Mouse (Mus musculus) ES-E14 (cell line): Measurements from ENCODE around the gene Lin7b. TPM values are rescaled to one million over a fixed set of nuclear protein-coding genes. Genes with fewer than 3 reads are reported as not detected.

Source experiments
- DNase-seq: peaks from one replicate; pipeline ENCODE4 v3.0.0-alpha.2; 2013; ENCODE audit warnings: low read depth, low spot score
- H3K27ac ChIP-seq: 2 replicates; pipeline ENCODE4 v1.5.1; 2012; ENCODE audit warnings: low read depth, mild to moderate bottlenecking, low read length, moderate library complexity, mixed read lengths; ENCODE audit not compliant: poor library complexity, insufficient read depth, severe bottlenecking
- H3K36me3 ChIP-seq: 2 replicates; pipeline ENCODE4 v1.6.1; 2012; ENCODE audit warnings: mild to moderate bottlenecking, low read length, moderate library complexity, mixed read lengths; ENCODE audit not compliant: control insufficient read depth, poor library complexity, insufficient read depth, severe bottlenecking
- H3K4me1 ChIP-seq, 2 experiments: fragments of 150-350 bp in 1 of 2; sonication (generic) in 1 of 2; 2 replicates each; pipeline ENCODE4 v1.6.1; 2012; ENCODE audit warnings: low read length in 2 of 2, mild to moderate bottlenecking in 1 of 2, mixed read lengths in 1 of 2; ENCODE audit not compliant: control insufficient read depth in 2 of 2, insufficient read depth in 2 of 2, poor library complexity in 1 of 2
- H3K4me3 ChIP-seq, 2 experiments: fragments of 150-350 bp in 1 of 2; sonication (generic) in 1 of 2; 2 replicates each; pipeline ENCODE4 v1.5.1; 2012; ENCODE audit warnings: low read length in 2 of 2, low read depth in 1 of 2, mild to moderate bottlenecking in 1 of 2, mixed read lengths in 1 of 2; ENCODE audit not compliant: insufficient read depth in 1 of 2, poor library complexity in 1 of 2, severe bottlenecking in 1 of 2
- H3K9ac ChIP-seq: 2 replicates; pipeline ENCODE4 v1.6.1; 2012; ENCODE audit warnings: low read depth, mild to moderate bottlenecking, low read length, mixed read lengths; ENCODE audit not compliant: poor library complexity, insufficient read depth, severe bottlenecking
- H3K9me3 ChIP-seq: fragments of 150-350 bp; sonication (generic); 2 replicates; pipeline ENCODE4 v1.6.1; 2012; ENCODE audit warnings: low read depth, mild to moderate bottlenecking, low read length; ENCODE audit not compliant: control insufficient read depth, insufficient read depth
- CHD2 ChIP-seq: IDR thresholded peaks from 2 replicates; pipeline ENCODE4 v1.6.1; 2014; ENCODE audit warnings: mild to moderate bottlenecking, low read depth, low read length, inconsistent platforms
- HCFC1 ChIP-seq: IDR thresholded peaks from 2 replicates; pipeline ENCODE4 v1.6.1; 2012; ENCODE audit warnings: low read length, inconsistent platforms, borderline replicate concordance; ENCODE audit not compliant: insufficient read depth
- MAFK ChIP-seq: IDR thresholded peaks from 2 replicates; pipeline ENCODE4 v1.6.1; 2014; ENCODE audit warnings: mild to moderate bottlenecking, low read depth, low read length, inconsistent platforms; ENCODE audit not compliant: insufficient read depth
- ZC3H11A ChIP-seq: IDR thresholded peaks from 2 replicates; pipeline ENCODE4 v1.6.1; 2012; ENCODE audit warnings: low read depth, mild to moderate bottlenecking, inconsistent platforms, low read length, borderline replicate concordance
- ZNF384 ChIP-seq: IDR thresholded peaks from 2 replicates; pipeline ENCODE4 v1.6.1; 2012; ENCODE audit warnings: low read depth, low read length, inconsistent platforms
- in situ Hi-C, 2 experiments: fragments of 600-800 bp; cut with MboI; formaldehyde crosslinking; loops; one replicate each; pipeline ENCODE4 v1.15.1; 2025; ENCODE audit warnings: low sequenced_read_pairs in 2 of 2, inconsistent platforms in 1 of 2; ENCODE audit not compliant: unreplicated experiment in 2 of 2
- total RNA-seq: library from RNA; depleted of rRNA; stranded (reverse); fragments of 300-350 nt; gene quantifications from 2 replicates; pipeline ENCODE4 v1.2.3, GENCODE M21; 2012

Lin7b gene
- total RNA-seq, 1 experiment, result 5.6 TPM

- H3K4me3 ChIP-seq, result peak within 1 kb of the TSS; percentile 73 to 96
- H3K36me3 ChIP-seq, result peaks cover 18% of the 10 kb centered on the region
- TF ChIP-seq CHD2, result peak; percentile 90
- TF ChIP-seq MAFK, result no peak
- no peak for TF ChIP-seq ZC3H11A
- no peak for TF ChIP-seq ZNF384
- 0 out of 2 replicates have a peak, but pooled peaks have one; percentile 16 for TF ChIP-seq HCFC1
- no peaks in the 10 kb centered on the region for H3K9me3 ChIP-seq
- H3K9ac ChIP-seq, result peak within 1 kb of the TSS; percentile 99
- DNase-seq, result peak; percentile 100
- H3K27ac ChIP-seq, result peak within 1 kb of the TSS; percentile 99
- peaks cover 3 to 9% of the 10 kb centered on the region in 2 experiments; a peak in 1 of 4 replicates for H3K4me1 ChIP-seq
- in situ Hi-C loops, result no loop called here
Observed at GRCm38 (mm10) chr7:45395578-45396336, 25.4 kb upstream of the Lin7b start, which contains the start of gene Snrnp70. Gene Snrnp70, minus strand, starts transcription at chr7:45395742.

DNA sequence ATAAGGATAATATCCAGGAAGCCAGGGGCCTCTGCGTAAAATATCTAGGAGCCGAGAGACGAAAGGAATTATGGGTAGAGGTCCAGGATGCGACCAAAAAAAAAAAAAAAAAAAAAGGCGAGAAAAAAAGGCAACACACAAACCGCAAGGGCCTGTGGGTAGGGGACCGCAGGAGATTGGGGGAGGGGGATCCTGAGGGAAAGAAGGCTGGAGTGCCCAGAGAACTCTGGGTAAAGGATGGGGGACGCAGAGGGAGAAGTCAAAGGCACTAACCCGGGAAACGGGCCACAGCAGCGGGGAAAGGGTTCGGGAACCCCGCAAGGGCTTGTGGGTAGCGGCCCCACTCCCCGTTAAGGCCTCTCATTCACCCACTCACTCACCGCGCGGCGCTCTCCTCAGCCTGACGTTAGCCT, 24.8 kb upstream of the Lin7b start:
- TF ChIP-seq ZNF384 (peak; percentile 97), HCFC1 (peak; percentile 60; the same call in 1 of the 2 replicates), ZC3H11A (no peak)
- peak overlapping the region; percentile 73 to 96 for H3K4me3 ChIP-seq
- no peaks in the 10 kb centered on the region for H3K9me3 ChIP-seq
- in situ Hi-C loops, result no loop called here
- H3K9ac ChIP-seq, result peak overlapping the region; percentile 99
- H3K36me3 ChIP-seq, result peaks cover 22% of the 10 kb centered on the region
- DNase-seq, result no peak
- peak overlapping the region; percentile 99 for H3K27ac ChIP-seq
- peaks cover 2 to 9% of the 10 kb centered on the region in 2 experiments; a peak in 1 of 4 replicates for H3K4me1 ChIP-seq

GRCm38 (mm10) chr7:45386077-45386476, 15.7 kb upstream of the Lin7b start:
- H3K4me3 ChIP-seq, result no peak overlapping the region
- peaks cover 0 to 5% of the 10 kb centered on the region in 2 experiments; a peak in 1 of 4 replicates for H3K4me1 ChIP-seq
- H3K9me3 ChIP-seq, result no peaks in the 10 kb centered on the region
- TF ChIP-seq ZC3H11A (no peak), ZNF384 (no peak), CHD2 (no peak), HCFC1 (no peak), MAFK (no peak)
- H3K9ac ChIP-seq, result no peak overlapping the region
- no peak overlapping the region for H3K27ac ChIP-seq
- in situ Hi-C loops, result no loop called here
- peaks cover 74% of the 10 kb centered on the region for H3K36me3 ChIP-seq
- DNase-seq, result no peak

- no peak overlapping the region for H3K9ac ChIP-seq
- no peak for DNase-seq
- H3K27ac ChIP-seq, result no peak overlapping the region
- no peak overlapping the region for H3K4me3 ChIP-seq
- in situ Hi-C loops, result no loop called here
- peaks cover 0 to 9% of the 10 kb centered on the region in 2 experiments; a peak in 2 of 4 replicates for H3K4me1 ChIP-seq
- no peaks in the 10 kb centered on the region for H3K9me3 ChIP-seq
- H3K36me3 ChIP-seq, result peaks cover 56% of the 10 kb centered on the region
- TF ChIP-seq MAFK (no peak), HCFC1 (no peak), CHD2 (no peak), ZC3H11A (no peak), ZNF384 (no peak)
Observed at GRCm38 (mm10) chr7:45376057-45376456, 5.7 kb upstream of the Lin7b start.
